Mouse (Mus musculus) brain, adult 10 weeks (tissue): Measurements from ENCODE around the gene Epha8. TPM values are rescaled to one million over a fixed set of nuclear protein-coding genes. Genes with fewer than 3 reads are reported as not detected.

Source experiments
- polyA plus RNA-seq: library from polyadenylated mRNA; stranded (reverse); fragments of 350-450 nt; fragmentation: Illumina TruSeq; extraction: RNeasy Lipid Tissue Mini Kit (QIAGEN cat#74804); gene quantifications from one replicate; pipeline ENCODE4 v1.2.3, GENCODE M21; 2015; ENCODE audit warnings: low read depth, low replicate concordance

The Epha8 gene
- 5.3 TPM for polyA plus RNA-seq

GRCm38 (mm10) chr4:136956751-136957446 lies at the start of gene Epha8:
Epha8 (minus strand) TSS chr4:136956816.

DNA sequence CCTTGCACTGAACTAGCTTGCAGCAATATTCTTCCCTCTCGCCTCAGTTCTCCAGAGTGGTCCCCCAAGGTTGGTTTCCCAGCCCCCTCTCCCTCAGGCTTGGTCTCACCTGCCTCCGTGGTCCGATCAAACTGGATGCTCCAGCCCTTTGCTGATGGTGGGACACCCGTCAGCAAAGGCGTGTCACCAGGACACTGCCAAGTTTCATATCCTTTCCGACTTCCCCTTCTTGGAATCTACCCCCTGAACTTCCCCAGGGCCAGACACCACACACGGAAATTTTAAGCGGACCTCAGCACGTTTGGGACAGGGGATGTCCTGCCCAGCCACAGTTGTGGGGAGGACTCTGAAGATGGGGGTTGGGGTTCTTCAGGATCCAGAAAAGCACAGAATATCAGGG lies 58.0 kb downstream of the Epha8 start, which contains the start of gene C1qa:
Gene C1qa, minus strand, starts transcription at position 167 of the 400 bp plus-strand sequence.

GRCm38 (mm10) chr4:136892811-136893210 lies 63.8 kb downstream of the Epha8 start, which contains the start of gene C1qc:
C1qc (minus strand) TSS chr4:136893065.

GRCm38 (mm10) chr4:136886101-136886500 lies 70.5 kb downstream of the Epha8 start, which contains the start of gene C1qb:
C1qb (minus strand) TSS chr4:136886187.

Other genes with a start within 250 kb of the Epha8 start
- 9.8 TPM for gene Ephb2, start 120.8 kb downstream of the Epha8 start, polyA plus RNA-seq
- gene C1qb, start 70.6 kb downstream of the Epha8 start, polyA plus RNA-seq, result 118 TPM
- gene C1qc, start 63.8 kb downstream of the Epha8 start, polyA plus RNA-seq, result 92.2 TPM
- 102 TPM for gene C1qa, start 58.0 kb downstream of the Epha8 start, polyA plus RNA-seq
- 5.5 TPM for gene Zbtb40, start 92.0 kb upstream of the Epha8 start, polyA plus RNA-seq